Mouse (Mus musculus) cerebellum, adult (tissue): ENCODE results near the gene Rptor.
"Not testable (repeated sequence)": the region's sequence is repeated elsewhere in the genome, so short reads cannot be mapped to it uniquely, and the experiment has no call there.

Experiments
- ATAC-seq: cut with Nextera tagmentation; 2 replicates; pipeline ENCODE4 v1.9.2; 2017; ENCODE audit warnings: mild to moderate bottlenecking, moderate library complexity, mixed read lengths; ENCODE audit not compliant: insufficient number of reproducible peaks, low FRiP score, low TSS enrichment

Gene Rptor

GRCm38 (mm10) chr11:119644140-119644539, 41.4 kb downstream of the Rptor start:
- ATAC-seq, result no peak

GRCm38 (mm10) chr11:119644612-119645379, 42.1 kb downstream of the Rptor start:
- ATAC-seq, result no peak

GRCm38 (mm10) chr11:119650456-119650855, 47.8 kb downstream of the Rptor start:
- no peak for ATAC-seq

DNA sequence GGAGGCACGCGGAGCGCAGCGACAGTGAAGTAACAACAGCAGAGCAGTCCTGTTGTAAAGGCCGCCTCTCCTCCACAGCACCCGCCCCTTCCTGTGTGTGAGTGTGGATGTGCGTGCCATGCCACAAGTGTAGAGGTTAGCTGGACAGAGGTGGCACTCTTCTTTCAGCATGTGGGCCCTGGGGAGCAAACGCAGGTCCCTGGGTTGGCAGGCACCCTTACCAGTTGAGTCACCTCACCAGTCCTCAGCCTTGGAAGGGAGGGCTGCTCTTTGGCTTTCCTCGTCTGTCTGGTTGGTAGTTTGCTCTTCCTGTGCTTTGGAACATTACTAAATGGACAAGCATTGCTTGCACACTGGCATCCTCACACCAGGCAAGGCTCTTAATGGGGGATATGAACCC, 50.6 kb downstream of the Rptor start:
- ATAC-seq, result no peak

- ATAC-seq, result no peak
Observed at GRCm38 (mm10) chr11:119657534-119657933, 54.8 kb downstream of the Rptor start.

DNA sequence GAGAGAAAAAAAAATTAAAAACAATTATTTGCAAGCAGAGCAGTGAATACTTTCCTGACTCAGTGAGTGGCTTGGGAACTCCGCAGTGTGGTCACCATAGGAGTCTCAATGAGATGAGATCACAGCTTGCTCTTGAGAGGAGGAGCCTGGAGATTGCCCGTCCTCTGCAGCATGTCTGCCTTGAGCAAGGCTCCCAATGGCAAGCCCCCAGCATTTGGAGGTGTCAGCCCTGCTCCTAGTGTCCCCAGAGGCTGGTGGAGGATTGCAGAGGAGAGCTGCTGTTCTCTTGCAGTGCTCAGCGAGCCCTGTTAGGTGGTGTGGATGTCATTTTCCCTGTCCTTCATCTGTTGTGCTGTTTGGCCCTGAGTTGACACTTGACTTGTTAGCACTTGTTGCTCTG, 56.6 kb downstream of the Rptor start:
- no peak for ATAC-seq

DNA sequence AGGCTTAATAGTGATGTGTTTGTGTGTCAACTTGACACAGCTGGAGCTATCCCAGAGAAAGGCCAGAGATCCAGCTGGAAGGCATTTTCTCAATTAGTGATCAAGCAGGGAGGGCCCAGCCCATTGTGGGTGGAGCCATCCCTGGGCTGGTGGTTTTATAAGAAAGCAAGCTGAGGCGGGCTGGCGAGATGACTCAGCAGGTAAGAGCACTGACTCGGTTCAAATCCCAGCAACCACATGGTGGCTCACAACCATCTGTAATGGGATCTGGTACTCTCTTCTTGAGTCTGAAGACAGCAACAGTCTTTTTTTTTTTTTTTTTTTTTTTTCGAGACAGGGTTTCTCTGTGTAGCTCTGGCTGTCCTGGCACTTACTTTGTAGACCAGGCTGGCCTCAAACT, 58.8 kb downstream of the Rptor start:
- ATAC-seq, result not testable (repeated sequence)

GRCm38 (mm10) chr11:119663876-119664275, 61.2 kb downstream of the Rptor start:
- ATAC-seq, result no peak

DNA sequence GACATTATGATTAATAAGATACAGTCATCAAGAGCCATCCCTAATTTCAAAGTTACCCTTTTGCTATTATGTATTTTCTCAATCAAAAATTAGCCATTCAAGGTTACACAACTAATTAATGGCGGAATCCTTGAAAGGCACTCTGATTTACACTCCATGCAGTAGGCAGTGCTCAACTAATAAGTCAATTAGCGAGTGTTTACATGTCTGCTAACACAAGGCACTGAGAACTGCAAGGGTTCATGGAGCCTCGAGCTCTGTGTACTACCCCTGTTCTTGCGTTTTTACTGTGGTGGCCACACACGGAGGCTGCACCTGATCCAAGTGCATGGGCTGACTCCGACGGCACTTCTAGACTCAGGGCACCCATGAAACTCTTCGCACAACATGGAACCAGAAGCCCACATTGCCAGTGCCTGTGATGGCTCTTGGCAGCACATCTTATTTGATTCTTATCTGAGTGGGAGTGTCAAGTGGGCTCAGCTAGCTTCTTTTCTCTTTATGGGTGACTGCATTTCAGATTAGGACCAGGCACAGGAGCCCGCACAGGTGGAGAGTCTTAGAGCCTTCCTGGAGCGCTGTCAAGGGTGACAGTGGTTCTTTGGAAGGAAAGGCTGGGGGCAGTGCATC, 62.1 kb downstream of the Rptor start:
- no peak for ATAC-seq

- ATAC-seq, result no peak
Observed at GRCm38 (mm10) chr11:119665308-119665702, 62.6 kb downstream of the Rptor start.

GRCm38 (mm10) chr11:119666567-119667108, 63.9 kb downstream of the Rptor start:
- no peak for ATAC-seq

DNA sequence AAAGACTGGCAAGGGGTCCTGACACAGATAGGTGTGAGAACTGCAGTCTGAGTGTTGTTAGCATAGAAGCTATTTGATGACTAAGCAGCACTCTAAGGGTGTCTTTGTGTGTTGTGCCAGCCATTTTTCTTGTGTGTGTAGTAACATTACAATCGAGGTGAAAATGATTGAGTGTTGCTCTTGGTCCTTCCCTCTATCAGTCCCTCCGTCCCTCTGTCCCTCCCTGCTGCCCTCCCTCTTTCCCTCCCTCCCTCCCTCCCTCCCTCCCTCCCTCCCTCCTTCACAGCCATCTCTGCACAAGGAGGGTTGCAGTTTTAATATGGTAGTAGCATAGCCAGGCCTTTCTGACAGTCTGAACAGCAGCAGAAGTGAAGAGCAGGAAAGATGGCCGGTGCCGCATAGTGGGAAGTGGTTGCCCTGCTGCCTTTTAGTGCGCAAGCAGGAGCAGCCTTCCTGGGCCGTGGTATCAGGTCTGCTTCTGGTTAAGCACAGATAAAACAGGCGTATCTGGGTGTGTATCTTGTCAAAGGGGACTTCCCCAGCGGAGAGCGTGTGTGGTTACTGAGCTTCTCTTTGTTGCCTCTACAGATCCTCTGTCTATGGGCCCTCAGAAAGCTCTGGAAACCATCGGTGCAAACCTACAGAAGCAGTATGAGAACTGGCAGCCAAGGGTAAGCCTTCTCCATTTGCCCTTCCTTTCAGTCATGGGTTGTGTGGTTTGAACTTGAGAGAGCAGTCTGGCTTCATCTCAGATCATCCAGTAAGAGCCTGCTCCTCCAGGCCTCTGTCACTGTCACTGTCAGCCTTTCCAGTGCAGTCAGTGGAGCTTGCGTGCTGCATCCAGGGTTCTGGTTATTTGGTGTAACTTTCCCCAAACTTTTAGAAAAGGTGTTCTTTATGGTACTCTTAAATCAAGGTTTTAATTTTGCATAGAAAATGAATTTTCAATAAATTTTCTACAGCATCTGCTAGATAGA, 68.3 kb downstream of the Rptor start:
- no peak for ATAC-seq

GRCm38 (mm10) chr11:119672041-119672440, 69.3 kb downstream of the Rptor start:
- ATAC-seq, result no peak

- ATAC-seq, result no peak
Observed at GRCm38 (mm10) chr11:119672775-119673174, 70.1 kb downstream of the Rptor start.

- ATAC-seq, result no peak
Observed at GRCm38 (mm10) chr11:119674835-119675234, 72.1 kb downstream of the Rptor start.

GRCm38 (mm10) chr11:119675546-119675945, 72.8 kb downstream of the Rptor start:
- ATAC-seq, result no peak; the same call in 1 of the 2 replicates

DNA sequence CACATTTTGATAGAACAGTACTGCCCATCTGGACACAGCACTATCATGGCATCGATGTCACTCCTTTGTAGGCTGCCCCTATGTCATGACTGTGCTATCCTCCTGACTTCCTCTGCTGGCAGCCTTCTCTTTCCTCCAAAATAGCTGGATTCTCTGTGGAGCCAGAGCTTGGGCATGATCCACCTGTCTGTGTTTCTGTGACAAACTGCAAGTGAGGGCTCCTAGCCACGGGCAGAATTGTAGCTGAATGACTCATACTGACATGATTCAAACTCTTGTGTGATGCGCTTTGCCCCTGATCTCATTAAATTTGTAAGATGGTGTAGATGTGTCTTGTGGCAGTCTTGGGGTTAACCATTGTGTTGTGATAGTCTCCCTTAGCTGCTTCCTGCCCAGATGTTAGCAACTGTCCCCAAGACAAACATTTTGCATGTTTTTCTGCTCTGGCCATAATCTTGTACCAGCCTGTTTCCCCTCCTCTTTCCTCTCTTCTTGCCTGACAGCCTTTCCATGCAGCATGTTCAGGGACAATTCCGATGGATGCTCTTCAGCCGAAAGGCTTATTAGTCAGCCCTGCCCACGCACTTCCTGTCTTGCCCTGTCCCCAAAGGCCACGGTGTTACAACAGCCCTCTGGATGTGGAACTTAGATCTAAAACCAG, 74.2 kb downstream of the Rptor start:
- 0 out of 2 replicates have a peak, but pooled peaks have one; percentile 45 for ATAC-seq

DNA sequence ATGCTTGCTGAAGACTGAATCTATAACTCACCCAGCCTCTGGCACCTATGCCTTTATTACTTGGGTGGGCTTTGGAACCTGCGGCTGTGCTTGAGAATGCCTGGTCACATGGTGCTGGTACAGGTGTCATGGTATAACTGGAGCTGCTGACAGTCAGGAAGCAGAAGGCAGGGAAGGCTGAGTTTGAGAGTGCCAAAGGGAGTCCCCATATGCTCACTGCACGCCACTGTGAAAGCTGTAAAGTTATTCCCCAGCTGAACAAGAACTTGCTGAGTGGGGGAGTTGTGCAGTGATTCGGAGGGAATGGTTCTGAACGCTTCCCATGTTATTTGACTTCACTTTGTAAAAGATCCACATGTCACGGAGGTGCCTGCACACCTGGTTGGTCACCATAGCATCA, 75.7 kb downstream of the Rptor start:
- ATAC-seq, result no peak

GRCm38 (mm10) chr11:119680735-119681134, 78.0 kb downstream of the Rptor start:
- no peak for ATAC-seq

DNA sequence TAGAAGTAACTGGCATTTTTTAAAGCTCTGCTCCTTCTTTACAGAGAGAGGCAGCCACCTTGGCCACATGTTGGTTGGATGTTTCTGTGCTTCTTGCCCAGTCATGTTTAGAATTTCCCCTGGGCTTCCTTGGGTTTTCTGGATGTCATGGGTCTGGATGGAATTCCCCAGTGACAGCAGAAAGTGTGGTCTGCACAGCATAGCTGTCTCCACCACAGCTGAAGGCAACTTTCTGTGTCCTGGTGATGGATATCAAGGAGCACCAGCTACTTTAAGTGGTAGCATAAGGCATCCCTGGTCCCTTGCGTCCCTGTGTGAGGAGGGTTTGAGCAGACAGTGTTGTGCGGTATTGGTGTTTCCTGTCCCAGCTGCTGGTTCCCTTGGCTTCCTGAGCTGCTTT, 79.6 kb downstream of the Rptor start:
- no peak for ATAC-seq
